7 mouse cellular contexts compared by ENCODE assay signal in genomic region chr1:181923384-181923783, GRCm38 (mm10).
DNase-seq lines count a peak whose midpoint lies in the region; ATAC-seq and TF ChIP-seq lines count a peak whose summit lies in the region.

No protein-coding gene starts in this region.

- peak; percentile 50 for DNase-seq in heart, postnatal 4 days
- DNase-seq in limb, embryonic 10.5 days (ENCODE audit: low spot score): peak; percentile 64
- peak; percentile 8 for DNase-seq in splenic B cell, adult 2 months (ENCODE audit: low read depth, low spot score)

- H3K4me1 ChIP-seq in megakaryocyte, embryonic 14.5 days: peaks cover 33% of the 10 kb centered on the region
- peaks cover 6% of the 10 kb centered on the region for H3K4me1 ChIP-seq in embryonic fibroblast, embryonic 13.5 days (ENCODE audit: control insufficient read depth, insufficient read depth, low read length)
- peaks cover 11% of the 10 kb centered on the region; the same call in 1 of the 2 replicates for H3K4me1 ChIP-seq in limb, embryonic 10.5 days

- no peaks in the 10 kb centered on the region for H3K27me3 ChIP-seq in megakaryocyte, embryonic 14.5 days (replicated peaks)
- H3K27me3 ChIP-seq in limb, embryonic 10.5 days (ENCODE audit: low read depth, poor library complexity, severe bottlenecking): no peaks in the 10 kb centered on the region
- H3K27me3 ChIP-seq in splenic B cell, adult 2 months (ENCODE audit: control insufficient read depth, insufficient read depth, low read length, poor library complexity, severe bottlenecking): no peaks in the 10 kb centered on the region

- H3K36me3 ChIP-seq in megakaryocyte, embryonic 14.5 days (replicated peaks; ENCODE audit: low read length): peaks cover 23% of the 10 kb centered on the region
- peaks cover 53% of the 10 kb centered on the region for H3K36me3 ChIP-seq in limb, embryonic 10.5 days
- no peaks in the 10 kb centered on the region for H3K36me3 ChIP-seq in splenic B cell, adult 2 months (ENCODE audit: control insufficient read depth, insufficient read depth, low read length, poor library complexity, severe bottlenecking)

- no peak for ATAC-seq in megakaryocyte, adult 5-6 weeks (ENCODE audit: poor library complexity, severe bottlenecking)
- no peak for ATAC-seq in monocyte, adult 5-6 weeks (replicated peaks; ENCODE audit: insufficient number of reproducible peaks, low FRiP score, low TSS enrichment, poor library complexity, severe bottlenecking)

- TF ChIP-seq CTCF in embryonic fibroblast, embryonic 13.5 days (IDR thresholded peaks at IDR 0.05; ENCODE audit: borderline replicate concordance, insufficient read depth, low read length): no peak

- no peak for TF ChIP-seq POLR2A in embryonic fibroblast, embryonic 13.5 days (IDR thresholded peaks at IDR 0.05; ENCODE audit: low read depth, low read length)

- peak overlapping the region; percentile 83 for H3K4me3 ChIP-seq in megakaryocyte, embryonic 14.5 days (replicated peaks)
- 0 out of 2 replicates have a peak overlapping the region, but pooled peaks have one; percentile 8 for H3K4me3 ChIP-seq in embryonic fibroblast, embryonic 13.5 days (ENCODE audit: insufficient read depth, low read length)
- H3K4me3 ChIP-seq in limb, embryonic 10.5 days: no peak overlapping the region

- H3K9me3 ChIP-seq in megakaryocyte, embryonic 14.5 days: no peaks in the 10 kb centered on the region
- no peaks in the 10 kb centered on the region for H3K9me3 ChIP-seq in limb, embryonic 10.5 days (replicated peaks)

- 74% methylated on average over 24 of the region's 24 CpGs for WGBS in limb, embryonic 10.5 days

- H3K27ac ChIP-seq in embryonic fibroblast, embryonic 13.5 days (ENCODE audit: insufficient read depth, low read length): no peak overlapping the region
- H3K27ac ChIP-seq in limb, embryonic 10.5 days: no peak overlapping the region

Comparison
In these comparisons a context has a peak if more than half of its experiments do, and no peak if none do; other contexts are left out.
1. DNase-seq: peak in every context shown above with its lines; median percentile 64 in limb, embryonic 10.5 days; 50 in heart, postnatal 4 days; 8 in splenic B cell, adult 2 months.